Mouse (Mus musculus) granulocyte monocyte progenitor cell, adult 5-6 weeks (primary cell): ENCODE results near the gene Vps33b. TPM values are rescaled to one million over a fixed set of nuclear protein-coding genes. Genes with fewer than 3 reads are reported as not detected.

Experiments used
- ATAC-seq: replicated peaks from 2 replicates; pipeline ENCODE4 v1.8.0; 2016; ENCODE audit warnings: mild to moderate bottlenecking, moderate TSS enrichment, inconsistent platforms; ENCODE audit not compliant: poor library complexity, severe bottlenecking
- total RNA-seq, 2 experiments: library from RNA; stranded (forward) in 1 of 2; stranded (reverse) in 1 of 2; fragments of 200-712, 200-1000 nt in 1 of 2; fragments of >200 nt in 1 of 2; fragmentation: Nextera tagmentation in 1 of 2; gene quantifications; 2 replicates each; pipeline ENCODE4 v1.2.3; 2014 to 2017

Vps33b gene
- total RNA-seq (2014; fragmentation: Nextera tagmentation) (45.6 and 48.1 TPM in 2 replicates), total RNA-seq (2017) (24.2 and 31.8 TPM in 2 replicates)

GRCm38 (mm10) chr7:80268897-80269750, at the start of gene Vps33b:
Vps33b (plus strand) TSS chr7:80269649.
- peak; percentile 98 for ATAC-seq

GRCm38 (mm10) chr7:80220237-80220797, 49.1 kb upstream of the Vps33b start:
- ATAC-seq: no peak

DNA sequence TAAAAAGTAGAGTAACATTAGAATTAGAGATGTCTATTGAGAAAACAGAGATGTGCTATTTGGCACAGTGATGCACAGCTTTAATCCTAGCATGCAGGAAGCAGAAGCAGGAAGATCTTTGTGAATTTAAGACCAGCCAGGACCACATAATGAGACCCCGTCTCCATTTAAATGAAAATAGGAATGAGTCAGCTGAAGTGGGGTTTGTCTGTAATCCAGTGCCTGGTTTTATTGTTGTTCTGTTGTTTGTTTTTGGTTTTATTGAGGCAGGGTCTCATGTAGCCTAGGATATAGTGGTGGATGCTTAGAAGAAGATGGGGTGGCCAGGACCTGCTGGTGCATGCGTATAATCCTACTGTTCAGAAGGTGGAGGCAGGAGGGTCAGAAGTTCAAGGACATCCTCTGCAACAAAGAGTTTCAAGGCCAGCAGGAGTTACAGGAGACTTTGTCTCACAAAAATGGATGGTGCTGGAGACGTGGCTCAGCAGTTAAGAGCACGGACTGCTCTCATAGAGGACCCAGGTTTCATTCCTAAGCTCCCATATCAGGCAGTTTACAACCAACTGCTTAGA, 48.2 kb upstream of the Vps33b start:
- no peak for ATAC-seq

DNA sequence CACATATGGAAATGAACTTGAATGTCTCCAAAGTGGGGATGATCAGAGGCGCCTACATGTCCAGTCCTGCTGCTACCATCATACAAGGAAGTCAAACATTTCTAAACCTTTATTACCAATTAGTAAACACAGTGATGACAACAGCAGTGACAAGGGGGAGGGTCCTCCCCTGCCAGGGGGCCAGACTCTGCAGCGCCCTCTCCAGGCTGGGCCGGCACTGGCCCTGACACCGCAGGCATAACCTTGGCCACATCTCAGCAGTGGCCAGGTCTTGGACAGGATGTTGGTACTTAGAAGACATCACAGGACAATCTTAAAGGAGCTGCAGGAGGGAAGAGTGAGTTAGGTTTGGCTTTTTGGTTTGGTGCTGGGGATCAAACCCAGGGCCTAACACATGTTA, 42.4 kb upstream of the Vps33b start:
- no peak for ATAC-seq

DNA sequence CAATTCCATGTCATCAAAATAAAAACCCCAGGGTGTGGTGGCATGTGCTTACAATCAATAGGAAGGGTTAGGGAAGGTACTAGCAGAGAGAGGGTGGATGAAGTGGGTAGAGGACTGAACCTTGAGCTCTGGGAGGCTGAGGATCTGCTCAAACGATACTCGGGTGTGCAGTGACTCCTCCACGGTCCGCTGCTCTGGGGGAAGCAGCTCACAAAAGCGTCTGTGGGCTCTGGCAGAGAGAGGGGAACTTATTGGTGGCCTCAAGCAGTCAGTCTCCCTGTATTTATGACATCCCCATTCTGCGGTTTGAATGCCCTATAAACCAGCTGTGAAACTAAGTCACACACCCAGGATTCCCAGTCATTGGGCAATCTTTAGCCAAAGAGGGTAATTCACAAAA, 39.3 kb upstream of the Vps33b start:
- peak; percentile 41 for ATAC-seq

DNA sequence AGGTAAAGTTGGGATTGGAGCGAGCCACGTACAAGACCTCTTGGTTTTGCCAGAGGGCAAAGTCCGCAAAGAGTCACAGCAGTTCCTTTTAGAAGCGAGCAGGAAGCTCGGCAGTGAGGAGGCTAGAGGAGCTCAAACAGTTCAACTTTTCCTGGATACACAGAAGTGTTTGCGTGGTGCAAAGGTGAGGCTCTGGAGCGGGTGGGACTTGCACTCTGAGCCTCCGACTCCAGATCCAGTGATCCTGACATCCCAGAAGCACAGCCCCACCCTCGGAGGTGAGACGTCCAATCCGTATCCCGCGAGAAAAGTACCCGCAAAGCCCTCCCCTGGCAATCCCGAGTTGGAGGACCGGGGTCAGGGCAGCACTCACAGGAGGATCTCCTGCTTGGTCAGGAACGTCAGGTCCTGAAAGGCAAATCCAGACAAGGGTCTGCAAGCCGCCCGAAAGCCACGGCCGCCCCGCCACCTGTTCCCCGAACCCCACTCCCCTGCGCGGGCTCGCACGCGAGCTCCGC, 37.4 kb upstream of the Vps33b start:
- ATAC-seq: peak; percentile 1; the same call in 1 of the 2 replicates

- peak; percentile 90 for ATAC-seq
These were observed 36.9 kb upstream of the Vps33b start, which contains the start of the genes Cib1 and Gdpgp1 for GRCm38 (mm10) chr7:80232489-80233029. Cib1 (minus strand) TSS chr7:80232813. Gdpgp1 (plus strand) TSS chr7:80232865.

GRCm38 (mm10) chr7:80233799-80234198, 35.6 kb upstream of the Vps33b start:
- ATAC-seq: no peak

DNA sequence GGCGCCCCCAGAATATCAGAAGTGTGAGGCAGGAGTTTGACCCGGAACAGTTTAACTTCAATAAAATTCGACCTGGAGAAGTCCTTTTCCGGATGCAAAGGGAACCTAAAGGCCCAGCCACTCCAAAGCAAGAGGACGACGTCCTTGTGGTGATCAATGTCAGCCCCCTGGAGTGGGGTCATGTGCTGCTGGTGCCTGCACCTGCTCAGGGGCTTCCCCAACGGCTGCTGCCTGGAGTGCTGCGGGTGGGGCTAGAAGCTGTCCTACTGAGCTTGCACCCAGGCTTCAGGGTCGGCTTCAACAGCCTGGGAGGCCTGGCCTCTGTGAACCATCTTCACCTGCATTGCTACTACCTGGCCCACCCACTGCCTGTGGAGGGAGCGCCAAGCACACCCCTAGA, 30.9 kb upstream of the Vps33b start:
- no peak for ATAC-seq

DNA sequence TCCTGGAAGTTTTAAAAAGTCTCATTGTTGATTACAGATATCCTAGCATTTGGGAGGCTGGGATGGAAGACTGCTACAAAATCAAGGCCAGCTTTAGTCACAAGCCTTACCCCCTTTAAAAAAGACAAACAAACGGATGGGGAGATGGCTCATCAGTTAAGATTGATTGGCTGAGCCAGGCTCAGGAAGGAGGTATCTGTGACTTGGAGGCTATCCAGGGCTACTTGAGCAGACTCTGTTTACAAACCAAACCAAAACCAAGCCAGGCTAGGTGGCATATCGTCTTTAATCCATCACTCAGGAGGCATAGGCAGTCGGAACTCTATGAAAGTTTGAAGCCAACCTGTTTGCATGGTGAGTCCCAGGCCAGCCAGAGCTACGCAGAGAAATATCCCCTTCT, 27.8 kb upstream of the Vps33b start:
- no peak for ATAC-seq

DNA sequence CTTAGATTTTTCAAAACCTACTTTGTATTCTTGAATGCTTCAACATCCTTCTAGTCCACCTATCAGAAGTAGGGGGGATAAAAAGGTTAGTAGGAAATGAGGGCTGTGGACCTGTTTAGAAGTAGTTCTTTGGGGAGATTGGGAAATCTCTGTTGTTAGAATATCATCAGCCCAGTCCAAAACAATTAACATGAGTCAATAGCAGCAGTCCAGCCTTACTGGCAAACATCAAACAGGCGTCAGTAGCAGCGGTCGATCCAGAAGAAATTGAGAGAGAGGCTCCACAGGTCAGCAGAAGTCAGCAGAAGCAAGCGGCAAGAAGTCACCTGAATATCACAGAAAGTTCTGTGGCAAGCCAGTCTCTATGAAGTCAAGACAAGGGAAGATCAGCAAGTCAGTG, 24.6 kb upstream of the Vps33b start:
- no peak for ATAC-seq

DNA sequence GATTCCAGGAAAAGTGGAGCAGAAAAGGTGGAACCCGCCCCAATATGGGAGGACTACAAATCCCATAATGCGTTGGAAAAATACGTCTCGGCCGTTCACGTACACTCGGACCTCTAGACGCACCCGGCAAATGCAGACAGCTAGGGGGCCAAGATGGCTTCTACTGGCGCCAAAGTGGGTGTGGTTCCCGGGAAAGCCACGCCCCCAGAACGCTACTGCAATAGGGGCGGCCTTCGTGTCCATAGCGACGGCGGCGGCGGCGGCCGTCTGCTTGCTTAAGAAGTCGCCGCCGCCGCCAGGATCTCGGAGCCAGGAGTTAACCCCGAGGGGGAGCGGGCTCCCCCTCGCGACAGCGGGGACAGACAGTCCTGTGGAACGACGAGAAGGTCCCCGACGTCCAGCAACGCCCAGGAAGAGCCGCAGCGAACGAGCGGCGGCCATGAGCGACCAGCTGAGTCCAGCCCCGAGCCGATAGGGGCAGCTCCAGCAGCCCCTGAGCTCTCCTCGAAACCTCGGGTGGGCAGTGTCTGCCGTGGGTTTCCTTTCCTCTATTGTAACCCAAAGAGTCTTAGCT, 23.2 kb upstream of the Vps33b start, which contains the start of gene Ttll13:
TSS of gene Ttll13 (plus strand) at position 229 of the 574 bp plus-strand sequence.
- ATAC-seq: peak; percentile 97

GRCm38 (mm10) chr7:80246859-80247258, 22.6 kb upstream of the Vps33b start:
- ATAC-seq: no peak

GRCm38 (mm10) chr7:80252437-80252836, 17.0 kb upstream of the Vps33b start:
- ATAC-seq: no peak

DNA sequence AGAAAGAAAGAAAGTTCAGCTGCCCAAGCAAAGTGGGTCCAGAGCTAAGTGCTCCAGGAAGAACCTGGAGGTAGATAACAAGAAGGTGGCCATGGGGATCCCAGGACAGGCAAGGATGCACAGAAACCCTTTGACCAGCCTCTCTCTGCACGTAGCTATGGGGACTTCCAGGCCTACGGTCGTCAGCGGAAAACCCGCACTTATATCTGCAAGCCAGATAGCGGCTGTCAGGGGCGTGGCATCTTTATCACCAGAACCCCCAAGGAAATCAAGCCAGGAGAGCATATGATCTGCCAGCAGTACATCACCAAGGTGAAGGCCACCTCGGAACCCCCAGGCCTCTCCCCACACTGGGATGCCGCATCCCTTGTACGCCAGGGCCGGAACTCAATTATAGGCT, 16.6 kb upstream of the Vps33b start:
- no peak for ATAC-seq

DNA sequence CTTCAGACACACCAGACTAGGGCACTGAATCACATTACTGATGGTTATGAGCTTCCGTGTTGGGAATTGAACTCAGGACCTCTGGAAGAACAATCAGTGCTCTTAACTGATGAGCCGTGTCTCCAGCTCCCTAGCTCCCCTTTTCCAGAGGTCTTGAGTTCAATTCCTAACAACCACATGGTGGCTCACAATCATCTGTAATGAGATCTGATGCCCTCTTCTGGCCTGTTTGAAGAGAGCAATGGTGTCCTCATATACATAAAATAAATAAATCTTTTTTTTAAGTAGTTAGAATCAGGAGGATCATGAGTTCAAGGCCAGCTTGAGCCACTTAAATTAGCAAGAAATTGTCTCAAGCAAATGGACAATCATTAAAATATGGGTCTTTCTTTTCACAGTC, 13.5 kb upstream of the Vps33b start:
- ATAC-seq: no peak

DNA sequence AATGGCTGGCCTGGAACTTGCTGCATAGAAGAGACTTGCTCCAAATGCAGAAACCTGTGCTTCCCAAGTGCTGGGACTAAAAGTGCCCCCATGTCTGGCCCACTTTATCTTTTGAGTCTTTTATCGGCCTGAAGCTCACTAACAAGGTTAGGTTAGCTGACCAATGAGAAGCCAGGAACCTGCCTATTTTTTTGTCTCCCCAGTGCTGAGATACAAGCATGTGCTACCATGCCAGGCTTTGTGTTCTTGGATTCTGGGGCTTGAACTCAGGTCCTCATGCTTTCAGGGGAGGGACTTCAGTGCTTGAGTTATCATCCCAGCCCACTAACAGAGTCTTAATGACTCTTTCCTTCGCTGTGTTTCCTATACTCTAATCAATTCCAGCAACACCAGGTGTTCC, 11.7 kb upstream of the Vps33b start:
- ATAC-seq: no peak

GRCm38 (mm10) chr7:80260625-80261371, 8.7 kb upstream of the Vps33b start, which contains the start of gene Ngrn:
Ngrn (plus strand) TSS chr7:80261215.
- ATAC-seq: peak; percentile 89

GRCm38 (mm10) chr7:80261372-80261990, 8.0 kb upstream of the Vps33b start:
- peak; percentile 45 for ATAC-seq
